Mouse (Mus musculus) CH12.LX (cell line): ENCODE measurements around the gene Mnd1. TPM values are rescaled to one million over a fixed set of nuclear protein-coding genes. Genes with fewer than 3 reads are reported as not detected.

ENCODE experiments used
- DNase-seq: peaks from one replicate; pipeline ENCODE4 v3.0.0-alpha.2; 2013; ENCODE audit errors: extremely low read depth
- H3K27ac ChIP-seq: 2 replicates; pipeline ENCODE4 v1.5.1; 2012; ENCODE audit warnings: low read depth, mild to moderate bottlenecking, control low read depth, moderate library complexity; ENCODE audit not compliant: insufficient read depth
- H3K27me3 ChIP-seq: replicated peaks from 2 replicates; pipeline ENCODE3; 2012; ENCODE audit warnings: inconsistent platforms
- H3K36me3 ChIP-seq, 2 experiments: replicated peaks in 1 of 2; 2 replicates each; pipeline versions ENCODE3 to v1.6.1; 2012; ENCODE audit warnings: inconsistent platforms in 1 of 2, low read length in 1 of 2, mild to moderate bottlenecking in 1 of 2, mixed read lengths in 1 of 2, moderate library complexity in 1 of 2; ENCODE audit not compliant: control insufficient read depth in 1 of 2, insufficient read depth in 1 of 2
- H3K4me1 ChIP-seq, 2 experiments: 2 replicates each; pipeline ENCODE4 v1.6.1; 2012; ENCODE audit warnings: inconsistent platforms in 1 of 2, moderate library complexity in 1 of 2; ENCODE audit not compliant: insufficient read depth in 2 of 2, control insufficient read depth in 1 of 2
- H3K4me2 ChIP-seq: 2 replicates; pipeline ENCODE4 v1.6.1; 2012; ENCODE audit warnings: low read depth, mild to moderate bottlenecking, control low read depth; ENCODE audit not compliant: poor library complexity, insufficient read depth, severe bottlenecking
- H3K4me3 ChIP-seq, 3 experiments: fragments of 150-350 bp in 1 of 3; sonication (generic) in 1 of 3; replicated peaks in 1 of 3; 2 replicates each; pipeline versions ENCODE3 to v1.5.1; 2011 to 2012; ENCODE audit warnings: low read depth in 2 of 3, low read length in 2 of 3, mild to moderate bottlenecking in 2 of 3, moderate library complexity in 2 of 3, control low read depth in 1 of 3, improper control_type of control experiment in 1 of 3, inconsistent platforms in 1 of 3, mixed read lengths in 1 of 3; ENCODE audit not compliant: poor library complexity in 1 of 3
- H3K79me2 ChIP-seq: replicated peaks from 2 replicates; pipeline ENCODE4 v1.6.1; 2012; ENCODE audit warnings: mild to moderate bottlenecking, moderate library complexity; ENCODE audit not compliant: control insufficient read depth, poor library complexity, insufficient read depth, severe bottlenecking; ENCODE audit errors: extremely low read depth
- H3K9ac ChIP-seq: 2 replicates; pipeline ENCODE4 v1.6.1; 2012; ENCODE audit warnings: low read depth, mild to moderate bottlenecking, control low read depth, moderate library complexity; ENCODE audit not compliant: insufficient read depth
- H3K9me3 ChIP-seq: replicated peaks from 2 replicates; pipeline ENCODE3; 2012; ENCODE audit warnings: low read length, inconsistent platforms, mixed read lengths
- BHLHE40 ChIP-seq: IDR thresholded peaks from 2 replicates; pipeline ENCODE4 v1.6.1; 2011; ENCODE audit warnings: mild to moderate bottlenecking, low read depth, low read length, improper control_type of control experiment
- CHD1 ChIP-seq: IDR thresholded peaks from 2 replicates; pipeline ENCODE4 v1.6.1; 2012; ENCODE audit warnings: low read depth, low read length, improper control_type of control experiment, inconsistent platforms
- CHD2 ChIP-seq: IDR thresholded peaks from 2 replicates; pipeline ENCODE4 v1.6.1; 2011; ENCODE audit warnings: low read length, improper control_type of control experiment
- CTCF ChIP-seq, 2 experiments: IDR thresholded peaks in 1 of 2; conservative IDR thresholded peaks in 1 of 2; 2 replicates each; pipeline ENCODE4 v1.5.1; 2011 to 2012; ENCODE audit warnings: low read depth in 2 of 2, low read length in 2 of 2, improper control_type of control experiment in 1 of 2, inconsistent platforms in 1 of 2, mild to moderate bottlenecking in 1 of 2, moderate library complexity in 1 of 2
- E2F4 ChIP-seq: IDR thresholded peaks from 2 replicates; pipeline ENCODE4 v1.6.1; 2011; ENCODE audit warnings: low read depth, low read length, improper control_type of control experiment; ENCODE audit not compliant: insufficient replicate concordance
- ELF1 ChIP-seq: IDR thresholded peaks from 2 replicates; pipeline ENCODE4 v1.6.1; 2014; ENCODE audit warnings: low read depth, mild to moderate bottlenecking, inconsistent platforms, low read length, improper control_type of control experiment
- EP300 ChIP-seq: IDR thresholded peaks from 2 replicates; pipeline ENCODE4 v1.6.1; 2011; ENCODE audit warnings: low read length, improper control_type of control experiment
- ETS1 ChIP-seq: conservative IDR thresholded peaks from 2 replicates; pipeline ENCODE4 v1.6.1; 2012; ENCODE audit warnings: low read depth, mild to moderate bottlenecking, inconsistent platforms, low read length, improper control_type of control experiment, moderate library complexity
- GABPA ChIP-seq: IDR thresholded peaks from 2 replicates; pipeline ENCODE4 v1.6.1; 2012; ENCODE audit warnings: low read depth, low read length, improper control_type of control experiment, inconsistent platforms; ENCODE audit not compliant: insufficient replicate concordance
- HCFC1 ChIP-seq: IDR thresholded peaks from 2 replicates; pipeline ENCODE4 v1.6.1; 2012; ENCODE audit warnings: low read depth, mild to moderate bottlenecking, inconsistent platforms, low read length, improper control_type of control experiment
- IRF4 ChIP-seq: IDR thresholded peaks from 2 replicates; pipeline ENCODE4 v1.6.1; 2014; ENCODE audit warnings: low read depth, mild to moderate bottlenecking, inconsistent platforms, low read length, improper control_type of control experiment
- JUN ChIP-seq: IDR thresholded peaks from 2 replicates; pipeline ENCODE4 v1.6.1; 2011; ENCODE audit warnings: low read depth, mild to moderate bottlenecking, low read length, improper control_type of control experiment, moderate library complexity; ENCODE audit not compliant: insufficient read depth
- JUND ChIP-seq: conservative IDR thresholded peaks from 2 replicates; pipeline ENCODE4 v1.6.1; 2011; ENCODE audit warnings: low read depth, low read length, improper control_type of control experiment
- KAT2A ChIP-seq: IDR thresholded peaks from 2 replicates; pipeline ENCODE4 v1.6.1; 2012; ENCODE audit warnings: low read length, improper control_type of control experiment, inconsistent platforms; ENCODE audit not compliant: insufficient replicate concordance
- MAFK ChIP-seq: IDR thresholded peaks from 2 replicates; pipeline ENCODE4 v1.6.1; 2011; ENCODE audit warnings: low read length, improper control_type of control experiment; ENCODE audit not compliant: insufficient replicate concordance
- MAX ChIP-seq: IDR thresholded peaks from 2 replicates; pipeline ENCODE4 v1.6.1; 2011; ENCODE audit warnings: low read length, improper control_type of control experiment
- MAZ ChIP-seq: IDR thresholded peaks from 2 replicates; pipeline ENCODE4 v1.6.1; 2012; ENCODE audit warnings: low read depth, mild to moderate bottlenecking, inconsistent platforms, low read length, improper control_type of control experiment, moderate library complexity
- MEF2A ChIP-seq: IDR thresholded peaks from 2 replicates; pipeline ENCODE4 v1.6.1; 2014; ENCODE audit warnings: low read depth, mild to moderate bottlenecking, inconsistent platforms, low read length, improper control_type of control experiment, borderline replicate concordance
- MXI1 ChIP-seq: IDR thresholded peaks from 2 replicates; pipeline ENCODE4 v1.6.1; 2011; ENCODE audit warnings: mild to moderate bottlenecking, low read depth, low read length, improper control_type of control experiment
- MYC ChIP-seq: IDR thresholded peaks from 2 replicates; pipeline ENCODE4 v1.6.1; 2011; ENCODE audit warnings: low read depth, mild to moderate bottlenecking, improper control_type of control experiment, low read length
- NELFE ChIP-seq: IDR thresholded peaks from 2 replicates; pipeline ENCODE4 v1.6.1; 2011; ENCODE audit warnings: low read depth, low read length, improper control_type of control experiment
- NRF1 ChIP-seq: IDR thresholded peaks from 2 replicates; pipeline ENCODE4 v1.6.1; 2014; ENCODE audit warnings: low read depth, mild to moderate bottlenecking, inconsistent platforms, low read length, improper control_type of control experiment, moderate library complexity
- PAX5 ChIP-seq: IDR thresholded peaks from 2 replicates; pipeline ENCODE4 v1.6.1; 2012; ENCODE audit warnings: low read length, inconsistent platforms, mixed read lengths
- POLR2A ChIP-seq: IDR thresholded peaks from 2 replicates; pipeline ENCODE4 v1.6.1; 2011; ENCODE audit warnings: low read depth, mild to moderate bottlenecking, improper control_type of control experiment, low read length
- POLR2AphosphoS2 ChIP-seq: IDR thresholded peaks from 2 replicates; pipeline ENCODE4 v1.6.1; 2011; ENCODE audit warnings: low read depth, low read length, improper control_type of control experiment
- RAD21 ChIP-seq: IDR thresholded peaks from 2 replicates; pipeline ENCODE4 v1.6.1; 2011; ENCODE audit warnings: low read depth, mild to moderate bottlenecking, low read length, improper control_type of control experiment, moderate library complexity
- RCOR1 ChIP-seq: conservative IDR thresholded peaks from 2 replicates; pipeline ENCODE4 v1.6.1; 2012; ENCODE audit warnings: low read depth, mild to moderate bottlenecking, inconsistent platforms, low read length, improper control_type of control experiment
- SIN3A ChIP-seq: IDR thresholded peaks from 2 replicates; pipeline ENCODE4 v1.6.1; 2012; ENCODE audit warnings: low read length, improper control_type of control experiment, inconsistent platforms
- SMC3 ChIP-seq: IDR thresholded peaks from 2 replicates; pipeline ENCODE4 v1.6.1; 2011; ENCODE audit warnings: low read depth, low read length, improper control_type of control experiment
- TBP ChIP-seq: conservative IDR thresholded peaks from 2 replicates; pipeline ENCODE4 v1.6.1; 2011; ENCODE audit warnings: low read depth, low read length, improper control_type of control experiment
- TCF12 ChIP-seq: IDR thresholded peaks from 2 replicates; pipeline ENCODE4 v1.6.1; 2014; ENCODE audit warnings: low read depth, mild to moderate bottlenecking, inconsistent platforms, low read length, improper control_type of control experiment
- UBTF ChIP-seq: IDR thresholded peaks from 2 replicates; pipeline ENCODE4 v1.6.1; 2012; ENCODE audit warnings: low read depth, mild to moderate bottlenecking, inconsistent platforms, low read length, improper control_type of control experiment, moderate library complexity
- USF1 ChIP-seq: IDR thresholded peaks from 2 replicates; pipeline ENCODE4 v1.6.1; 2014; ENCODE audit warnings: low read depth, mild to moderate bottlenecking, inconsistent platforms, low read length, improper control_type of control experiment
- USF2 ChIP-seq: conservative IDR thresholded peaks from 2 replicates; pipeline ENCODE4 v1.6.1; 2011; ENCODE audit warnings: low read depth, low read length, improper control_type of control experiment
- ZC3H11A ChIP-seq: IDR thresholded peaks from 2 replicates; pipeline ENCODE4 v1.6.1; 2012; ENCODE audit warnings: low read depth, mild to moderate bottlenecking, inconsistent platforms, low read length, improper control_type of control experiment
- ZKSCAN1 ChIP-seq: IDR thresholded peaks from 2 replicates; pipeline ENCODE4 v1.6.1; 2012; ENCODE audit warnings: low read depth, inconsistent platforms, low read length, improper control_type of control experiment, borderline replicate concordance
- ZMIZ1 ChIP-seq: IDR thresholded peaks from 2 replicates; pipeline ENCODE4 v1.6.1; 2012; ENCODE audit warnings: low read depth, mild to moderate bottlenecking, inconsistent platforms, low read length, improper control_type of control experiment
- ZNF384 ChIP-seq: IDR thresholded peaks from 2 replicates; pipeline ENCODE4 v1.6.1; 2012; ENCODE audit warnings: low read depth, low read length, improper control_type of control experiment, inconsistent platforms
- dilution Hi-C: fragments of 300-500 bp; cut with MboI; formaldehyde crosslinking; loops from 2 replicates; pipeline ENCODE4 v1.14.3; 2020; ENCODE audit warnings: low sequenced_read_pairs; ENCODE audit not compliant: extremely low pct_unique_long_range_greater_than_20kb, extremely low pct_ligation_motif_present
- in situ Hi-C: fragments of 300-500 bp; cut with MboI; formaldehyde crosslinking; loops from 3 replicates; pipeline ENCODE4 v1.14.3; 2019; ENCODE audit warnings: low sequenced_read_pairs, low pct_ligation_motif_present, low pct_unique_long_range_greater_than_20kb, mixed read lengths
- polyA plus RNA-seq: library from polyadenylated mRNA; unstranded; fragments of >175 nt; gene quantifications from 2 replicates; pipeline ENCODE4 v1.2.1, GENCODE M21; 2012; ENCODE audit warnings: low read depth; ENCODE audit not compliant: insufficient read length
- total RNA-seq, 2 experiments: library from RNA; depleted of rRNA; stranded (reverse); fragments of 300-350 nt in 1 of 2; fragments of >200 nt in 1 of 2; gene quantifications; 2 replicates each; pipeline ENCODE4 v1.2.3; 2012 to 2014

The Mnd1 gene
- total and polyA plus RNA-seq, 3 experiments = 14.2 to 23.1 (median 19.0) TPM

- Histone ChIP-seq H3K36me3 (peaks cover 0 to 13% of the 10 kb centered on the region in 2 experiments), H3K9me3 (no peaks in the 10 kb centered on the region), H3K79me2 (peaks cover 9% of the 10 kb centered on the region), H3K27ac (peak overlapping the region; percentile 74), H3K4me1 (peaks cover 23 to 53% of the 10 kb centered on the region in 2 experiments), H3K9ac (peak overlapping the region; percentile 66), H3K4me2 (peak overlapping the region; percentile 69), H3K27me3 (no peaks in the 10 kb centered on the region), H3K4me3 (peak overlapping the region; percentile 67 to 91 (median 80))
- peak; percentile 93 for DNase-seq
- TF ChIP-seq ETS1 = peak; percentile 83
- TF ChIP-seq TCF12 = peak; percentile 90
- TF ChIP-seq JUN = no peak
- no peak for TF ChIP-seq HCFC1
- TF ChIP-seq POLR2AphosphoS2 = no peak
- TF ChIP-seq MAX = peak; percentile 80
- TF ChIP-seq BHLHE40 = peak; percentile 96
- TF ChIP-seq MXI1 = peak; percentile 89
- peak; percentile 50 for TF ChIP-seq POLR2A
- TF ChIP-seq IRF4 = no peak; the same call in 1 of the 2 replicates
- peak; percentile 77 for TF ChIP-seq UBTF
- no peak for TF ChIP-seq SMC3
- TF ChIP-seq MYC = peak; percentile 52
- TF ChIP-seq TBP = no peak
- no peak for TF ChIP-seq ZC3H11A
- TF ChIP-seq MEF2A = no peak; the same call in 1 of the 2 replicates
- no peak for TF ChIP-seq GABPA
- TF ChIP-seq CHD2 = no peak; the same call in 1 of the 2 replicates
- TF ChIP-seq MAZ = 0 out of 2 replicates have a peak, but pooled peaks have one; percentile 46
- peak; percentile 66 for TF ChIP-seq EP300
- TF ChIP-seq ZNF384 = peak; percentile 50; the same call in 1 of the 2 replicates
- no peak; the same call in 1 of the 2 replicates for TF ChIP-seq NELFE
- no peak for TF ChIP-seq RAD21
- no peak for TF ChIP-seq CTCF (conservative IDR thresholded peaks at IDR 0.05 in 1 of 2, IDR thresholded peaks at IDR 0.05 in 1 of 2; ENCODE audit: low read depth in 2 of 2, low read length in 2 of 2)
- no peak for TF ChIP-seq KAT2A
- peak; percentile 71 for TF ChIP-seq USF1
- TF ChIP-seq SIN3A = peak; percentile 75
- TF ChIP-seq USF2 = peak; percentile 47
- no peak for TF ChIP-seq MAFK
- peak; percentile 58; the same call in 1 of the 2 replicates for TF ChIP-seq ELF1
- TF ChIP-seq ZKSCAN1 = no peak
- TF ChIP-seq NRF1 = no peak
- no peak for TF ChIP-seq E2F4
- TF ChIP-seq CHD1 = no peak
- no peak for TF ChIP-seq PAX5
- TF ChIP-seq ZMIZ1 = peak; percentile 27
- TF ChIP-seq JUND = no peak
- TF ChIP-seq RCOR1 = no peak
- dilution Hi-C loops = no loop called here
- in situ Hi-C loops = no loop called here
These were observed 116.5 kb downstream of the Mnd1 start for GRCm38 (mm10) chr3:84038981-84039645.
